Mouse (Mus musculus) hindbrain, embryonic 12.5 days (tissue): ENCODE data around the gene Bst2. TPM values are rescaled to one million over a fixed set of nuclear protein-coding genes. Genes with fewer than 3 reads are reported as not detected.
A peak's percentile ranks its signal among the peaks of the same experiment; 100 is the strongest.

Source experiments
- ATAC-seq: fragments of 200-750 bp; cut with Nextera tagmentation; 2 replicates; pipeline ENCODE4 v1.8.0; 2017; ENCODE audit warnings: moderate TSS enrichment; ENCODE audit not compliant: low FRiP score
- H3K27ac ChIP-seq: fragments of 300-500 bp; sonication (generic); 2 replicates; pipeline ENCODE4 v1.5.1; 2016; ENCODE audit warnings: mild to moderate bottlenecking
- H3K27me3 ChIP-seq: fragments of 300-500 bp; sonication (generic); 2 replicates; pipeline ENCODE4 v1.6.1; 2016; ENCODE audit warnings: mild to moderate bottlenecking
- H3K36me3 ChIP-seq: fragments of 300-500 bp; sonication (generic); 2 replicates; pipeline ENCODE4 v1.6.1; 2016; ENCODE audit warnings: mild to moderate bottlenecking
- H3K4me1 ChIP-seq: fragments of 300-500 bp; sonication (generic); 2 replicates; pipeline ENCODE4 v1.6.1; 2016
- H3K4me2 ChIP-seq: fragments of 300-500 bp; sonication (generic); replicated peaks from 2 replicates; pipeline ENCODE4 v1.6.1; 2016; ENCODE audit warnings: mild to moderate bottlenecking
- H3K4me3 ChIP-seq: fragments of 300-500 bp; sonication (generic); 2 replicates; pipeline ENCODE4 v1.5.1; 2016; ENCODE audit warnings: mild to moderate bottlenecking
- H3K9ac ChIP-seq: fragments of 300-500 bp; sonication (generic); 2 replicates; pipeline ENCODE4 v1.6.1; 2016; ENCODE audit warnings: mild to moderate bottlenecking, moderate library complexity
- H3K9me3 ChIP-seq: fragments of 300-500 bp; sonication (generic); replicated peaks from 2 replicates; pipeline ENCODE4 v1.6.1; 2016; ENCODE audit warnings: mild to moderate bottlenecking
- WGBS: fragments of 180-500 bp; shearing (Covaris S2); methylation state at CpG from one replicate; pipeline ENCODE4 v1.1.7; 2016; 5-methylcytosine and 5-hydroxymethylcytosine counted together
- polyA plus RNA-seq: library from polyadenylated mRNA; unstranded; fragments of >200 nt; fragmentation: Nextera tagmentation; extraction: Ambion mirVana; gene quantifications from 2 replicates; pipeline ENCODE4 v1.2.1, GENCODE M21; 2016

Bst2 gene
- polyA plus RNA-seq: 12.9 and 13.4 TPM in 2 replicates

GRCm38 (mm10) chr8:71537028-71537867 lies at the start of gene Bst2:
Gene Bst2 (minus strand): TSS chr8:71537456.
- Histone ChIP-seq H3K4me1 (peaks cover 7% of the 10 kb centered on the region; the same call in 1 of the 2 replicates), H3K4me3 (peak within 1 kb of the TSS; percentile 26), H3K9ac (no peak within 1 kb of the TSS), H3K36me3 (no peaks in the 10 kb centered on the region), H3K4me2 (peak within 1 kb of the TSS; percentile 51), H3K9me3 (no peaks in the 10 kb centered on the region), H3K27ac (no peak within 1 kb of the TSS), H3K27me3 (peaks cover 40% of the 10 kb centered on the region)
- 3% methylated on average over 37 of the region's 37 CpGs for WGBS
- ATAC-seq: no peak

DNA sequence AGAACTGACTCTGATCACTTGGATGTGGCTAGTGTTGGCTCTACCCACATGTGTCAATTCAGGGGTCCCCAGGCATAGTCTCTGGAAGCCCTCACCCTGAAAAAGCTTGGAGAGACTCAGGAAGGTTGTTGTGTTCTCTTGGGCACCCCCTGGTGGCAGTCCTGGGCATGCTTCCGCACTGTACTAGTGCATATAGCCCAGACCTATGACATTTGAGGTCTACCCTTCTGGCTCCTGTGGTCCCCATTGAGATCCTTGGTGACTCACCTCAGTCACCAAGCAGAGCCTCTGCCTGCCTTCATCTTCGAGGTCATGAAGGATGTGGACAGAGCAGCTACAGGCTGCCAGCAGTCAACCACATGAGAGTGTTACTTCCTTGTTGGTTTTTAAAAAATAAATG lies 49.6 kb upstream of the Bst2 start:
- H3K27me3 ChIP-seq: no peaks in the 10 kb centered on the region

GRCm38 (mm10) chr8:71580201-71580600 lies 42.9 kb upstream of the Bst2 start:
- 41% methylated on average over 9 of the region's 9 CpGs for WGBS
- no peak overlapping the region for H3K9ac ChIP-seq
- no peak overlapping the region for H3K27ac ChIP-seq
- no peak overlapping the region for H3K4me3 ChIP-seq
- no peaks in the 10 kb centered on the region for H3K9me3 ChIP-seq
- no peak; the same call in 1 of the 2 replicates for ATAC-seq
- peaks cover 4% of the 10 kb centered on the region; the same call in 1 of the 2 replicates for H3K4me1 ChIP-seq
- H3K36me3 ChIP-seq: peaks cover 33% of the 10 kb centered on the region
- no peak overlapping the region for H3K4me2 ChIP-seq
- H3K27me3 ChIP-seq: peaks cover 8% of the 10 kb centered on the region; the same call in 1 of the 2 replicates

More for the DNA sequence above, 49.6 kb upstream of the Bst2 start:
- H3K4me3 ChIP-seq: no peak overlapping the region
- peaks cover 32% of the 10 kb centered on the region for H3K36me3 ChIP-seq
- H3K4me2 ChIP-seq: no peak overlapping the region
- ATAC-seq: no peak
- no peaks in the 10 kb centered on the region for H3K9me3 ChIP-seq
- WGBS: 88% methylated on average over 2 of the region's 2 CpGs
- no peak overlapping the region for H3K27ac ChIP-seq
- H3K9ac ChIP-seq: no peak overlapping the region
- peaks cover 8% of the 10 kb centered on the region for H3K4me1 ChIP-seq

GRCm38 (mm10) chr8:71579476-71579875 lies 42.2 kb upstream of the Bst2 start:
- Histone ChIP-seq H3K27me3 (peaks cover 8% of the 10 kb centered on the region; the same call in 1 of the 2 replicates), H3K9ac (no peak overlapping the region), H3K27ac (no peak overlapping the region), H3K9me3 (no peaks in the 10 kb centered on the region), H3K4me1 (peaks cover 4% of the 10 kb centered on the region; the same call in 1 of the 2 replicates), H3K4me3 (no peak overlapping the region), H3K4me2 (no peak overlapping the region), H3K36me3 (peaks cover 26% of the 10 kb centered on the region)
- WGBS: 92% methylated on average over 14 of the region's 14 CpGs
- no peak for ATAC-seq

DNA sequence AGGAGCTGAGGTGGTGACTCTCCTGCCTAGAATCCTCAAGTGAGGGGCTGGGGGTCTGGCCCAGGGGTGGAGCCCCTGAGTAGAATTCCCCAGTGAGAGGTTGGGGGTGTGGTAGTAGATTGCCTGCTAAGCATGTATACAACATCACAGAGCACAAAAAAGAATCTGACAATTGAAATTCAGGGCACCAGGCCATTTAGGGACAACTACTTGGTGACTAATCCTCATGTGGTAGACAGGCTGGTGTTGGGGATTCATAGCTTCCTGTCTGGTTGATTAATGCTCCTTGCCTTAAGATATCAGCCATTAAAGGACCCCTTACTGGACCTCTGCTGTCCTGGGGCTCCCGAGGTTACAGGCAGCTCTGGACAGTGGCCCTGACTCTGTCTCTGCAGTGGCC lies 41.8 kb upstream of the Bst2 start:
- H3K4me2 ChIP-seq: no peak overlapping the region
- no peak for ATAC-seq
- no peak overlapping the region for H3K4me3 ChIP-seq
- no peak overlapping the region for H3K9ac ChIP-seq
- H3K4me1 ChIP-seq: peaks cover 4% of the 10 kb centered on the region; the same call in 1 of the 2 replicates
- H3K27ac ChIP-seq: no peak overlapping the region
- peaks cover 8% of the 10 kb centered on the region; the same call in 1 of the 2 replicates for H3K27me3 ChIP-seq
- peaks cover 21% of the 10 kb centered on the region for H3K36me3 ChIP-seq
- 65% methylated on average over 1 of the region's 1 CpGs for WGBS
- H3K9me3 ChIP-seq: no peaks in the 10 kb centered on the region

DNA sequence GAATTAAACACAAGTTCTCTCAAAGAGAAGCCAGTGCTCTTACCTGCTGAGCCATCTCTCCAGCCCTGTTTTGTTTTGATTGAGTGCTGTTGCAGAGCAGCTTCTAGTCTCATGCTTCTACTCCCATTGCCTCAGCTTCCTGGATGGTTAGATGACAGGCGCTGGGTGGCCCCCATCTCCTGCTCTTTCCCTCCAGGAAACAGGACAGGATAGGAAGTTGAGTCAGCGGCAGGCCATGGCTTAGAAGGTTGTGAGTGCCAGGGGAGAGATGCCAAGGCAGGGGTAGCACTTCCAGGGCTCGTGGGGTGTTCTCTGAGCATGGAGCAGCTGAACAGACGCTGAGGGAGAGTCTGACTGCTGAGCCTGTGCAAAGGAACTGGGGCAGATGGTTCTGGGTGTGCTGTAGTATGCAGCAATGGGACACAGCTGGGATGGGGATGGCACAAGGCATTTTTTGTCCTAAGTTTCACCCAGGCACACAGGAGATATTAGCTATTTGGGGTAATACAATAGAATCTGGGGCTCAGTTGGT lies 40.7 kb upstream of the Bst2 start:
- Histone ChIP-seq H3K27me3 (peaks cover 8% of the 10 kb centered on the region; the same call in 1 of the 2 replicates), H3K36me3 (peaks cover 18% of the 10 kb centered on the region), H3K4me1 (peaks cover 4% of the 10 kb centered on the region; the same call in 1 of the 2 replicates), H3K9ac (no peak overlapping the region), H3K9me3 (no peaks in the 10 kb centered on the region), H3K4me3 (no peak overlapping the region), H3K27ac (no peak overlapping the region), H3K4me2 (no peak overlapping the region)
- WGBS: 83% methylated on average over 4 of the region's 4 CpGs
- ATAC-seq: no peak

- Histone ChIP-seq H3K9me3 (no peaks in the 10 kb centered on the region), H3K4me2 (no peak overlapping the region), H3K9ac (no peak overlapping the region), H3K4me1 (peaks cover 8% of the 10 kb centered on the region), H3K4me3 (no peak overlapping the region), H3K27me3 (peaks cover 7% of the 10 kb centered on the region; the same call in 1 of the 2 replicates), H3K27ac (no peak overlapping the region), H3K36me3 (peaks cover 3% of the 10 kb centered on the region; the same call in 1 of the 2 replicates)
- WGBS: 65% methylated on average over 1 of the region's 1 CpGs
- ATAC-seq: no peak
These were observed 37.8 kb upstream of the Bst2 start for GRCm38 (mm10) chr8:71575020-71575419.

DNA sequence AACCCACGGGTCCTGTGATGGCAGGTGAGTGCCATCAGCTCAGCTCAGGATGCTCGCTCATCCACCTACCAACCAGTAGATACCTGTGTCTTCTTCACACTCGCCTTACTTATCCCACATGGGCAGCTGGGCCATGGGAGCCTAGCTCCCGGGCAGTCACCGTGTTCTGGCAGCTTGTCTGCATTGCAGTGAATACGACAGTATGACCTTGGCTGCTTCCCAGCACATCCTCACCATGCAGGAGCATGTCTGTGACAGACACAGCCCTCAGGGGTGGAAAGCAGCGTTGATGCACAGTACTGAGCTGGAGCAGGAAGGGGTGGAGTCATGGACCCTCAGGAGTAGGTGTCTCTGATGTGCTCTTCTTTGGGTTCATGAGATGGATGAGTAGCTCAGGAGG lies 37.2 kb upstream of the Bst2 start:
- WGBS: 82% methylated on average over 7 of the region's 7 CpGs
- no peak overlapping the region for H3K27ac ChIP-seq
- H3K4me1 ChIP-seq: peaks cover 8% of the 10 kb centered on the region
- no peak overlapping the region for H3K9ac ChIP-seq
- H3K27me3 ChIP-seq: peaks cover 2% of the 10 kb centered on the region; the same call in 1 of the 2 replicates
- no peak for ATAC-seq
- H3K4me2 ChIP-seq: no peak overlapping the region
- no peak overlapping the region for H3K4me3 ChIP-seq
- H3K36me3 ChIP-seq: 0 out of 2 replicates have a peak, but pooled peaks cover under 1% of the 10 kb centered on the region
- no peaks in the 10 kb centered on the region for H3K9me3 ChIP-seq

GRCm38 (mm10) chr8:71572847-71573633 lies 35.8 kb upstream of the Bst2 start:
- H3K27ac ChIP-seq: peak overlapping the region; percentile 45
- no peak overlapping the region for H3K9ac ChIP-seq
- ATAC-seq: no peak
- WGBS: 66% methylated on average over 9 of the region's 9 CpGs
- H3K27me3 ChIP-seq: peaks cover 11% of the 10 kb centered on the region
- no peaks in the 10 kb centered on the region for H3K9me3 ChIP-seq
- no peak overlapping the region for H3K4me2 ChIP-seq
- H3K36me3 ChIP-seq: no peaks in the 10 kb centered on the region
- H3K4me1 ChIP-seq: peaks cover 17% of the 10 kb centered on the region
- H3K4me3 ChIP-seq: no peak overlapping the region

GRCm38 (mm10) chr8:71572077-71572476 lies 34.8 kb upstream of the Bst2 start:
- Histone ChIP-seq H3K4me3 (no peak overlapping the region), H3K4me2 (peak overlapping the region; percentile 91), H3K9me3 (no peaks in the 10 kb centered on the region), H3K9ac (no peak overlapping the region), H3K27me3 (peaks cover 19% of the 10 kb centered on the region), H3K36me3 (no peaks in the 10 kb centered on the region), H3K27ac (0 out of 2 replicates have a peak overlapping the region, but pooled peaks have one; percentile 35), H3K4me1 (peaks cover 17% of the 10 kb centered on the region)
- ATAC-seq: no peak
- 93% methylated on average over 2 of the region's 2 CpGs for WGBS

DNA sequence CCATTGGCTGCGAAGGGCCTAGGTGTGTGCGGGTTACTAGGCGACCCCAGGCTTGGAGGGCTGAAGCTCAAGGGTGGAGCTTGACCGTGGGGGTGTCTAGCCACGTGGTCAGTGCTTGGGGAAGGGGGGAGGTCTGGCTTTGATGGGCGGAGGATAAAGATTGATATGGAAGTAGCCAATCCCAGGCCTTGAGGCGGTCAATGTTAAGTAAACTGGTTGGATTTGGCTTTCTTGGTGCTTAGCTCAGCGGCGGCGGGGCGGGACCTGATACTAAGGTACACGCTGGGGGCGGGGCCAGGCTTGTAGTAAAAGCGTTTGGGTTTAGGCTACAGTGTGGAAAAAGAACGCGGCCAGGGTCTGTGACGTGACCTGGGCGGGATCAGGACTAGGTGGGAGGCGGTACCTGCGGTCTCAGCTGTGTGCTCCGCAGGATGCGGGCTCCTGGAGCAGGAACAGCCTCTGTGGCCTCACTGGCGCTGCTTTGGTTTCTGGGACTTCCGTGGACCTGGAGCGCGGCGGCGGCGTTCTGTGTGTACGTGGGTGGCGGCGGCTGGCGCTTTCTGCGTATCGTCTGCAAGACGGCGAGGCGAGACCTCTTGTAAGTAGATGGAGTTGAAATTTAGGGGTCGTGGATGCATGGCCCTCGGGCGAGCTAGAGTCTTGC lies 33.2 kb upstream of the Bst2 start:
- H3K4me1 ChIP-seq: peaks cover 17% of the 10 kb centered on the region
- H3K9ac ChIP-seq: peak overlapping the region; percentile 73
- WGBS: under 1% methylated on average over 41 of the region's 41 CpGs
- H3K27ac ChIP-seq: peak overlapping the region; percentile 80
- peaks cover 32% of the 10 kb centered on the region for H3K27me3 ChIP-seq
- H3K4me3 ChIP-seq: peak overlapping the region; percentile 56
- H3K36me3 ChIP-seq: no peaks in the 10 kb centered on the region
- H3K4me2 ChIP-seq: peak overlapping the region; percentile 91
- ATAC-seq: peak; percentile 90
- H3K9me3 ChIP-seq: no peaks in the 10 kb centered on the region
